1 mouse cellular context compared by ENCODE assay signal in genomic region chr17:56611861-56612564, GRCm38 (mm10).
A peak's percentile ranks its signal among the peaks of the same experiment; 100 is the strongest.
TF ChIP-seq lines count a peak whose summit lies in the region.

No protein-coding gene starts in this region.

TF ChIP-seq in MEL, 35 proteins besides CTCF, POLR2A, EP300 and RAD21 (continued from another document):
- peak; percentile 65; the same call in 1 of the 2 replicates for TF ChIP-seq SIN3A (IDR thresholded peaks at IDR 0.05; ENCODE audit: low read length)
- 0 out of 2 replicates have a peak, but pooled peaks have one; percentile 42 for TF ChIP-seq GATA1 (IDR thresholded peaks at IDR 0.05; ENCODE audit: low read depth, low read length)
- no peak for TF ChIP-seq GABPA (IDR thresholded peaks at IDR 0.05; ENCODE audit: low read depth, low read length)
- no peak for TF ChIP-seq ZKSCAN1 (IDR thresholded peaks at IDR 0.05; ENCODE audit: low read depth, low read length)
- no peak for TF ChIP-seq ELF1 (IDR thresholded peaks at IDR 0.05; ENCODE audit: low read depth, low read length)
- TF ChIP-seq TCF12 (IDR thresholded peaks at IDR 0.05; ENCODE audit: low read depth, low read length): 0 out of 2 replicates have a peak, but pooled peaks have one; percentile 29
- peak; percentile 83; the same call in 1 of the 2 replicates for TF ChIP-seq MYC (IDR thresholded peaks at IDR 0.05; ENCODE audit: low read depth, low read length)
- TF ChIP-seq TAL1 (IDR thresholded peaks at IDR 0.05; ENCODE audit: low read length): no peak
- TF ChIP-seq ETS1 (IDR thresholded peaks at IDR 0.05; ENCODE audit: low read depth, low read length): peak; percentile 40; the same call in 1 of the 2 replicates
- TF ChIP-seq MAFK (IDR thresholded peaks at IDR 0.05; ENCODE audit: borderline replicate concordance, low read depth, low read length): no peak
- no peak for TF ChIP-seq ZC3H11A (IDR thresholded peaks at IDR 0.05; ENCODE audit: low read depth, low read length)
- TF ChIP-seq RCOR1 (IDR thresholded peaks at IDR 0.05; ENCODE audit: low read depth, low read length): 0 out of 2 replicates have a peak, but pooled peaks have one; percentile 8
- no peak for TF ChIP-seq E2F4 (IDR thresholded peaks at IDR 0.05; ENCODE audit: borderline replicate concordance, low read depth, low read length)
